Mouse (Mus musculus): ENCODE measurements around the gene Fxyd5. TPM values are rescaled to one million over a fixed set of nuclear protein-coding genes. Genes with fewer than 3 reads are reported as not detected.

Gene Fxyd5
- polyA plus RNA-seq, 1 experiment from 2014 or later = 23.3 TPM

GRCm38 (mm10) chr7:31081106-31081505 lies 38.8 kb upstream of the Fxyd5 start:
- H3K9ac ChIP-seq (ENCODE audit: low read depth, low read length) = no peak overlapping the region
- ATAC-seq (ENCODE audit: low FRiP score, low TSS enrichment) = no peak

GRCm38 (mm10) chr7:31080611-31081010 lies 38.3 kb upstream of the Fxyd5 start:
- 60% methylated on average over 3 of the region's 3 CpGs for WGBS
- ATAC-seq (ENCODE audit: low FRiP score, low TSS enrichment) = no peak

More at GRCm38 (mm10) chr7:31081106-31081505, 38.8 kb upstream of the Fxyd5 start:
- Histone ChIP-seq H3K27ac (ENCODE audit: low read depth, low read length) (no peak overlapping the region), H3K27me3 (ENCODE audit: control insufficient read depth, insufficient read depth, low read length) (no peaks in the 10 kb centered on the region), H3K9me3 (ENCODE audit: control insufficient read depth, low read length) (no peaks in the 10 kb centered on the region), H3K4me3 (ENCODE audit: low read length) (no peak overlapping the region), H3K4me2 (replicated peaks; ENCODE audit: low read depth, low read length) (no peak overlapping the region), H3K36me3 (ENCODE audit: control insufficient read depth, insufficient read depth, low read length) (no peaks in the 10 kb centered on the region), H3K4me1 (ENCODE audit: control insufficient read depth, insufficient read depth, low read length) (no peaks in the 10 kb centered on the region)
- WGBS = 61% methylated on average over 1 of the region's 1 CpGs

DNA sequence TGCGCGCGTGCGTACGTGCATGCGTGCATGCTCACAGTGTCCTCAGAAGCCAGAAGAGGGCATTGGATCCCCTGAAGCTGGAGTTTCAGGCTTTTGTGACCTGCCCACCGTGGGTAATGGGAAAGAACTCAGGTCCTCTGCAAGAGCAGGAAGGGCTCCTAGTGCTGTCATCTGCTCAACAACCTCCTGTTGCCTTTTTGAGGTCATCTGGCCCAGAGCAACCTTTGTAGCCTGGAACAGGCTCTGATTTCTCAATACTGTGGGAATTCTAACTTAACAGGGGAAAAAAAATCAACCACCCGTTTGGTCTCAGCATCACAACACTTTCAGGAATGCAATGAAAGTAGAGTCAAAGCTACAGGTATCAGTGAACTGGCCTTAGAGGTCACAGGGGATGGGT lies 37.4 kb upstream of the Fxyd5 start:
- Histone ChIP-seq H3K4me1 (ENCODE audit: control insufficient read depth, insufficient read depth, low read length) (no peaks in the 10 kb centered on the region), H3K27ac (ENCODE audit: low read depth, low read length) (no peak overlapping the region), H3K36me3 (ENCODE audit: control insufficient read depth, insufficient read depth, low read length) (no peaks in the 10 kb centered on the region), H3K9ac (ENCODE audit: low read depth, low read length) (no peak overlapping the region), H3K9me3 (ENCODE audit: control insufficient read depth, low read length) (no peaks in the 10 kb centered on the region), H3K27me3 (ENCODE audit: control insufficient read depth, insufficient read depth, low read length) (no peaks in the 10 kb centered on the region), H3K4me2 (replicated peaks; ENCODE audit: low read depth, low read length) (no peak overlapping the region), H3K4me3 (ENCODE audit: low read length) (no peak overlapping the region)
- no peak for ATAC-seq (ENCODE audit: low FRiP score, low TSS enrichment)
- 80% methylated on average over 8 of the region's 8 CpGs for WGBS

More at GRCm38 (mm10) chr7:31080611-31081010, 38.3 kb upstream of the Fxyd5 start:
- no peaks in the 10 kb centered on the region for H3K9me3 ChIP-seq (ENCODE audit: control insufficient read depth, low read length)
- H3K27me3 ChIP-seq (ENCODE audit: control insufficient read depth, insufficient read depth, low read length) = no peaks in the 10 kb centered on the region
- no peaks in the 10 kb centered on the region for H3K36me3 ChIP-seq (ENCODE audit: control insufficient read depth, insufficient read depth, low read length)
- H3K4me3 ChIP-seq (ENCODE audit: low read length) = no peak overlapping the region
- no peak overlapping the region for H3K9ac ChIP-seq (ENCODE audit: low read depth, low read length)
- no peak overlapping the region for H3K27ac ChIP-seq (ENCODE audit: low read depth, low read length)
- H3K4me1 ChIP-seq (ENCODE audit: control insufficient read depth, insufficient read depth, low read length) = no peaks in the 10 kb centered on the region
- H3K4me2 ChIP-seq (replicated peaks; ENCODE audit: low read depth, low read length) = no peak overlapping the region

DNA sequence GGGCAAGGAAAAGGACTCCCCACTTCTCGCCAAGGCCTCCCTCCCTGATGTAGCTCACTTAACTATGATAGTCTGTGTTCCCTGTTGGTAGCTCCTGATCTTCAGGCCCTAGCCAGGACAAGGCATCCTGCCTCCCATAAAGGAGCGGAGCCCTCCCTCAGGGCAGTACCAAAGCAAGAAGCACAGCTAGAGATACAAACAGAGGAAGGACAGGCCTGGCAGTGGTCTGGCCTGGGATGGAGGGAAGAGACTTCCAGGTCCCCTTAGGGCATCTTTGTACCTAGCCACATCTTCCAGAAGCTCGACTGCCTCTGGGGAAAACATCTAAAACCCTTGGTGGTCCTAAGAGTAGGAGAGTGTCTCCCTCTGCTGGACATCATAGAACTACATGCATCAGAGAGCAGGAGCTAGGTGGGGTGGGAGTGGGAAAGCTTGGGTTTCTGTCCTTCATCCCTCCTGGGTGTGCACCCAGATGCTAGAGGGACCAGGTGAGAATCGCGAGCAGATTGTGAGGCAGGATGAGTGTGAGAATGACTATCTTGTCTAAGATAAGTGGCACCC lies 35.7 kb upstream of the Fxyd5 start:
- H3K4me3 ChIP-seq (ENCODE audit: low read length) = no peak overlapping the region
- ATAC-seq (ENCODE audit: low FRiP score, low TSS enrichment) = peak; percentile 45
- WGBS = 45% methylated on average over 5 of the region's 5 CpGs
- H3K4me2 ChIP-seq (replicated peaks; ENCODE audit: low read depth, low read length) = no peak overlapping the region
- 0 out of 2 replicates have a peak, but pooled peaks cover under 1% of the 10 kb centered on the region for H3K4me1 ChIP-seq (ENCODE audit: control insufficient read depth, insufficient read depth, low read length)
- no peak overlapping the region for H3K9ac ChIP-seq (ENCODE audit: low read depth, low read length)
- H3K9me3 ChIP-seq (ENCODE audit: control insufficient read depth, low read length) = no peaks in the 10 kb centered on the region
- no peaks in the 10 kb centered on the region for H3K36me3 ChIP-seq (ENCODE audit: control insufficient read depth, insufficient read depth, low read length)
- H3K27me3 ChIP-seq (ENCODE audit: control insufficient read depth, insufficient read depth, low read length) = no peaks in the 10 kb centered on the region
- no peak overlapping the region for H3K27ac ChIP-seq (ENCODE audit: low read depth, low read length)

DNA sequence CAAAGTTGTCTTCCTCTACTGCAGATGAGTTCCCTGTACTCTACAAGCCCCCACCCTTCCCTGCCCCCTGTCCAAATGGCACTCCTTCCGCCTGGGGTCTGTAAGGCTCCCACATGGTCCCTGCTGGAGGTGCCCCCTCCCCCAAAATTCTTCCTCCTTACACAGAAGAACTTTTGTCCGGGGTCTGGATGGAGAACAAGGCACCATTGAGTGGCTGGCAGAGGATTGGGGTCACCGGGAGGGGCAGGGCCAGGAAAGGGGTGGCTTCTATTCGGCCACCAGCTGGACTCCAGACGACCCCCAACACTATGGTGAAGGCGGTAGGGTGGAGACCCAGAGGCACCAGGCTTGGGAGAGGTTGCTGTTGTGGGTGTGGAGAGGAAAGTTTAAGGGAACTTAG lies 35.2 kb upstream of the Fxyd5 start:
- Histone ChIP-seq H3K4me3 (ENCODE audit: low read length) (no peak overlapping the region), H3K27me3 (ENCODE audit: control insufficient read depth, insufficient read depth, low read length) (no peaks in the 10 kb centered on the region), H3K36me3 (ENCODE audit: control insufficient read depth, insufficient read depth, low read length) (no peaks in the 10 kb centered on the region), H3K9me3 (ENCODE audit: control insufficient read depth, low read length) (no peaks in the 10 kb centered on the region), H3K9ac (ENCODE audit: low read depth, low read length) (no peak overlapping the region), H3K4me1 (ENCODE audit: control insufficient read depth, insufficient read depth, low read length) (peaks cover 6% of the 10 kb centered on the region; the same call in 1 of the 2 replicates), H3K27ac (ENCODE audit: low read depth, low read length) (no peak overlapping the region), H3K4me2 (replicated peaks; ENCODE audit: low read depth, low read length) (no peak overlapping the region)
- ATAC-seq (ENCODE audit: low FRiP score, low TSS enrichment) = 0 out of 2 replicates have a peak, but pooled peaks have one; percentile 28
- 69% methylated on average over 6 of the region's 6 CpGs for WGBS

DNA sequence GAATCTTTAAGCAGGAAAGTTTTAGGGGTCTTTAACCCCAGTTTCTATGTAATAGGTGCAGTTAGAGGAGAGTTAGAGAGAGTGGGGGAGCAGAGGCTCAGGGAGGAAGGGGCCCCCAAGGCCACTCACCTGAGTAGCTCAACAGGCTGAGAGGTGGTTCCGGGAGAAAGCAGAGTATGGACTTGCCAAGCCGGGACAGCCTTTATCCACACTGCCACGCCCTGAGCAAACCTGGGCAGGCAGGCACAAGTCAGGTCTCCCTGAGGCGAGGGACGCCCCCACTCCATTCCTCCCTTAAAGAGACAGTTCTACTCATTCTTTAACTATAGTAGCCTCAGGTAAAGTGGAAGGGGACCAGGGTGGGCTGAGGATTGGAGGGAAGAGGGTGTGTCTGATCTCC lies 34.2 kb upstream of the Fxyd5 start, which contains the start of gene Fxyd3:
Fxyd3 (minus strand) TSS at position 213 of the 400 bp plus-strand sequence.
- no peak within 1 kb of the TSS for H3K4me3 ChIP-seq (ENCODE audit: low read length)
- no peaks in the 10 kb centered on the region for H3K27me3 ChIP-seq (ENCODE audit: control insufficient read depth, insufficient read depth, low read length)
- H3K9ac ChIP-seq (ENCODE audit: low read depth, low read length) = no peak within 1 kb of the TSS
- no peak within 1 kb of the TSS for H3K4me2 ChIP-seq (replicated peaks; ENCODE audit: low read depth, low read length)
- peaks cover 11% of the 10 kb centered on the region; the same call in 1 of the 2 replicates for H3K4me1 ChIP-seq (ENCODE audit: control insufficient read depth, insufficient read depth, low read length)
- H3K27ac ChIP-seq (ENCODE audit: low read depth, low read length) = no peak within 1 kb of the TSS
- H3K9me3 ChIP-seq (ENCODE audit: control insufficient read depth, low read length) = no peaks in the 10 kb centered on the region
- ATAC-seq (ENCODE audit: low FRiP score, low TSS enrichment) = no peak
- no peaks in the 10 kb centered on the region for H3K36me3 ChIP-seq (ENCODE audit: control insufficient read depth, insufficient read depth, low read length)
- 34% methylated on average over 5 of the region's 5 CpGs for WGBS

- Histone ChIP-seq H3K9ac (ENCODE audit: low read depth, low read length) (no peak overlapping the region), H3K36me3 (ENCODE audit: control insufficient read depth, insufficient read depth, low read length) (no peaks in the 10 kb centered on the region), H3K4me2 (replicated peaks; ENCODE audit: low read depth, low read length) (no peak overlapping the region), H3K4me1 (ENCODE audit: control insufficient read depth, insufficient read depth, low read length) (peaks cover 11% of the 10 kb centered on the region; the same call in 1 of the 2 replicates), H3K9me3 (ENCODE audit: control insufficient read depth, low read length) (no peaks in the 10 kb centered on the region), H3K27me3 (ENCODE audit: control insufficient read depth, insufficient read depth, low read length) (no peaks in the 10 kb centered on the region), H3K27ac (ENCODE audit: low read depth, low read length) (no peak overlapping the region), H3K4me3 (ENCODE audit: low read length) (no peak overlapping the region)
- ATAC-seq (ENCODE audit: low FRiP score, low TSS enrichment) = no peak
- WGBS = 62% methylated on average over 5 of the region's 5 CpGs
Measured at GRCm38 (mm10) chr7:31074713-31075069, 32.4 kb upstream of the Fxyd5 start.

GRCm38 (mm10) chr7:31074061-31074712 lies 31.9 kb upstream of the Fxyd5 start:
- no peaks in the 10 kb centered on the region for H3K9me3 ChIP-seq (ENCODE audit: control insufficient read depth, low read length)
- no peaks in the 10 kb centered on the region for H3K27me3 ChIP-seq (ENCODE audit: control insufficient read depth, insufficient read depth, low read length)
- no peak overlapping the region for H3K27ac ChIP-seq (ENCODE audit: low read depth, low read length)
- H3K4me2 ChIP-seq (replicated peaks; ENCODE audit: low read depth, low read length) = no peak overlapping the region
- no peak overlapping the region for H3K4me3 ChIP-seq (ENCODE audit: low read length)
- peaks cover 11% of the 10 kb centered on the region; the same call in 1 of the 2 replicates for H3K4me1 ChIP-seq (ENCODE audit: control insufficient read depth, insufficient read depth, low read length)
- no peak overlapping the region for H3K9ac ChIP-seq (ENCODE audit: low read depth, low read length)
- 38% methylated on average over 7 of the region's 7 CpGs for WGBS
- ATAC-seq (ENCODE audit: low FRiP score, low TSS enrichment) = no peak
- H3K36me3 ChIP-seq (ENCODE audit: control insufficient read depth, insufficient read depth, low read length) = no peaks in the 10 kb centered on the region

- ATAC-seq (ENCODE audit: low FRiP score, low TSS enrichment) = no peak
Measured at GRCm38 (mm10) chr7:31073546-31073945, 31.3 kb upstream of the Fxyd5 start.

More at GRCm38 (mm10) chr7:31073546-31073945, 31.3 kb upstream of the Fxyd5 start:
- H3K27me3 ChIP-seq (ENCODE audit: control insufficient read depth, insufficient read depth, low read length) = no peaks in the 10 kb centered on the region
- no peak overlapping the region for H3K9ac ChIP-seq (ENCODE audit: low read depth, low read length)
- peaks cover 11% of the 10 kb centered on the region; the same call in 1 of the 2 replicates for H3K4me1 ChIP-seq (ENCODE audit: control insufficient read depth, insufficient read depth, low read length)
- no peaks in the 10 kb centered on the region for H3K9me3 ChIP-seq (ENCODE audit: control insufficient read depth, low read length)
- H3K4me2 ChIP-seq (replicated peaks; ENCODE audit: low read depth, low read length) = no peak overlapping the region
- no peak overlapping the region for H3K4me3 ChIP-seq (ENCODE audit: low read length)
- no peak overlapping the region for H3K27ac ChIP-seq (ENCODE audit: low read depth, low read length)
- H3K36me3 ChIP-seq (ENCODE audit: control insufficient read depth, insufficient read depth, low read length) = no peaks in the 10 kb centered on the region
